15 mouse cellular contexts compared by ENCODE assay signal in the genomic region with DNA sequence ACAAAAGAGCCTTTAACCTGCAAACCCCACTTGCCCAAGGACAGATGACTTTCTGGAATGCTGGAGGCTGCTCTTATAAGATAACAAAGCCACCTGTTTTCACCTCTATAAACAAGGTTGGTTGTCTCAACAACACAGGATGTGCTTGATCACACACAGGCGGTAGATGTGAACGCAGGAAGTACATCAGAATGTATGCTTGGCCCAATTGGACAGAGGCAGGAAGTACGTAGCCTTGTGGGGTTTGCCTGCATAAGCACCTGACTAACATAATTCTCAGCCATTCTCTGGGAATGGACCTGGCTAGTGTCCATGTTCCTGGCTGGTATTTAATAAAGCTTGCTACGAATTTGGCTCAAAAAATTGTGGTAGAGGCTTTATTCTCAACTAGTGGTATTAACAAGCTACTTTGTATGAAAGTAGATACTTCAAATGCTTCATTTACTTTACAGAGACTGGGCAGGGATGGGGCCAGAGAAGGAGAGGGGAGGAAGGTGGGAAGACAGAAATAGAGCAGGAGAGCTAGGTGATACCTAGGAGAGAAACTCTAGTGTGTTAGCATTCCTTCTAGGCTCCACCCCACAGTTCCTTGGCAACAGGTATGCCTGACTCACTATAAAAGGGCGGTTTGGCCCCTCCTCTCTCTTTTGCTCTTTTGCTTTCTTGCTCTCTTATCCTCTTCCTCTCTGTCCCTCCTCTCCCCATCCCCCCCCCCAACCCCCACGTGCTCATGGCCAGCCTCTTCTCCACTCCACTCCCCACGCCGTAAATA. TPM values are rescaled to one million over a fixed set of nuclear protein-coding genes. Genes with fewer than 3 reads are reported as not detected.
A peak's percentile ranks its signal among the peaks of the same experiment; 100 is the strongest.
DNase-seq lines count a peak whose midpoint lies in the region; ATAC-seq and TF ChIP-seq lines count a peak whose summit lies in the region.
"Had no signal": no experiment of that assay in that cellular context is flagged by ENCODE, and none has a peak within 500 bp of the region (broad histone marks: within the 10 kb centered on the region; RNA-seq: fewer than 3 reads in every experiment).

No protein-coding gene starts in this region.

- 52% methylated on average over 8 of the region's 8 CpGs for WGBS in lung, embryonic 15.5 days
- WGBS in lung, postnatal 0 days = 41% methylated on average over 8 of the region's 8 CpGs
- WGBS in stomach, embryonic 16.5 days = 54% methylated on average over 8 of the region's 8 CpGs

- DNase-seq in lung, postnatal 14 days = no peak
- DNase-seq in T-cell, adult 2 months (ENCODE audit: low spot score) = peak; percentile 63
- DNase-seq in lung, postnatal 0 days (ENCODE audit: low spot score) = peak; percentile 87
- DNase-seq in frontal cortex, postnatal 10 days (ENCODE audit: low spot score in 2 of 2) = no peak
- DNase-seq in adrenal gland, postnatal 25 days = no peak
- DNase-seq in urinary bladder, postnatal 4 days (ENCODE audit: low spot score in 2 of 2) = no peak
- DNase-seq: cerebellum, adult 18-20 months; thymus, postnatal 25 days had no signal

- peak overlapping the region; percentile 64 for H3K27ac ChIP-seq in lung, embryonic 15.5 days
- peak overlapping the region; percentile 34; the same call in 1 of the 2 replicates for H3K27ac ChIP-seq in lung, postnatal 0 days (ENCODE audit: low read length)
- H3K27ac ChIP-seq in stomach, embryonic 16.5 days (ENCODE audit: low read length) = peak overlapping the region; percentile 32; the same call in 1 of the 2 replicates
- H3K27ac ChIP-seq: heart, embryonic 15.5 days; hindbrain, embryonic 13.5 days; liver, embryonic 14.5 days; neural tube, embryonic 15.5 days had no signal

- no peak for TF ChIP-seq CTCF in lung, postnatal 0 days (IDR thresholded peaks at IDR 0.05)

- H3K4me3 ChIP-seq in lung, embryonic 15.5 days = no peak overlapping the region
- H3K4me3 ChIP-seq in lung, postnatal 0 days (ENCODE audit: low read depth, low read length) = no peak overlapping the region
- H3K4me3 ChIP-seq in stomach, embryonic 16.5 days (replicated peaks; ENCODE audit: low read length) = no peak overlapping the region
- H3K4me3 ChIP-seq: heart, embryonic 15.5 days; hindbrain, embryonic 13.5 days; neural tube, embryonic 15.5 days had no signal

- no peaks in the 10 kb centered on the region for H3K27me3 ChIP-seq in lung, embryonic 15.5 days
- no peaks in the 10 kb centered on the region for H3K27me3 ChIP-seq in lung, postnatal 0 days (replicated peaks; ENCODE audit: insufficient read depth, low read length)
- no peaks in the 10 kb centered on the region for H3K27me3 ChIP-seq in stomach, embryonic 16.5 days (ENCODE audit: control insufficient read depth, insufficient read depth, low read length)
- H3K27me3 ChIP-seq: heart, embryonic 15.5 days; hindbrain, embryonic 13.5 days; neural tube, embryonic 15.5 days had no signal

- no peaks in the 10 kb centered on the region for H3K9me3 ChIP-seq in lung, embryonic 15.5 days
- no peaks in the 10 kb centered on the region for H3K9me3 ChIP-seq in lung, postnatal 0 days (ENCODE audit: low read length)
- no peaks in the 10 kb centered on the region for H3K9me3 ChIP-seq in stomach, embryonic 16.5 days (replicated peaks; ENCODE audit: control insufficient read depth, low read length)
- H3K9me3 ChIP-seq: heart, embryonic 15.5 days; hindbrain, embryonic 13.5 days; neural tube, embryonic 15.5 days had no signal

- ATAC-seq in lung, embryonic 15.5 days (ENCODE audit: borderline replicate concordance, extremely low read depth, low FRiP score, low TSS enrichment) = peak; percentile 81
- peak; percentile 93 for ATAC-seq in lung, postnatal 0 days
- ATAC-seq in stomach, embryonic 16.5 days (ENCODE audit: insufficient read depth, low FRiP score) = peak; percentile 58; the same call in 1 of the 2 replicates

- no peaks in the 10 kb centered on the region for H3K36me3 ChIP-seq in lung, embryonic 15.5 days
- H3K36me3 ChIP-seq in lung, postnatal 0 days (ENCODE audit: insufficient read depth, low read length) = no peaks in the 10 kb centered on the region
- H3K36me3 ChIP-seq in stomach, embryonic 16.5 days (ENCODE audit: control insufficient read depth, insufficient read depth, low read length) = no peaks in the 10 kb centered on the region
- H3K36me3 ChIP-seq: G1E; heart, embryonic 15.5 days; hindbrain, embryonic 13.5 days; neural tube, embryonic 15.5 days had no signal

- H3K4me1 ChIP-seq in lung, embryonic 15.5 days = peaks cover 6% of the 10 kb centered on the region; the same call in 1 of the 2 replicates
- H3K4me1 ChIP-seq in lung, postnatal 0 days (ENCODE audit: insufficient read depth, low read depth, low read length) = no peaks in the 10 kb centered on the region
- H3K4me1 ChIP-seq in stomach, embryonic 16.5 days (ENCODE audit: control insufficient read depth, insufficient read depth, low read length) = no peaks in the 10 kb centered on the region
- H3K4me1 ChIP-seq: hindbrain, embryonic 13.5 days; neural tube, embryonic 15.5 days had no signal

- no peak for TF ChIP-seq EP300 in lung, postnatal 0 days (IDR thresholded peaks at IDR 0.05)

- H3K4me2 ChIP-seq in lung, embryonic 15.5 days = peak overlapping the region; percentile 18; the same call in 1 of the 2 replicates
- no peak overlapping the region for H3K4me2 ChIP-seq in lung, postnatal 0 days (replicated peaks; ENCODE audit: low read depth, low read length)
- H3K4me2 ChIP-seq in stomach, embryonic 16.5 days (ENCODE audit: low read depth, low read length) = no peak overlapping the region
- H3K4me2 ChIP-seq: heart, embryonic 15.5 days; hindbrain, embryonic 13.5 days; neural tube, embryonic 15.5 days had no signal

- H3K9ac ChIP-seq in lung, embryonic 15.5 days = no peak overlapping the region
- H3K9ac ChIP-seq in lung, postnatal 0 days (replicated peaks; ENCODE audit: low read depth) = no peak overlapping the region
- no peak overlapping the region for H3K9ac ChIP-seq in stomach, embryonic 16.5 days (ENCODE audit: low read length)
- H3K9ac ChIP-seq: heart, embryonic 15.5 days; hindbrain, embryonic 13.5 days; liver, embryonic 14.5 days; neural tube, embryonic 15.5 days had no signal

RNA-seq across cellular contexts. Expression of a gene that starts 36.8 kb away (rescaled TPM):
- polyA plus RNA-seq in lung, embryonic 15.5 days (2015; fragmentation: Nextera tagmentation; extraction: Ambion mirVana) = 81.1 and 98.2 TPM in 2 replicates
- polyA plus RNA-seq in lung, postnatal 0 days (2015; fragmentation: Nextera tagmentation; extraction: Ambion mirVana) = 359 and 444 TPM in 2 replicates
- 129 and 135 TPM in 2 replicates for polyA plus RNA-seq in stomach, embryonic 16.5 days (2015; fragmentation: Nextera tagmentation; extraction: Ambion mirVana)
- 64.2 and 66.9 TPM in 2 replicates for total RNA-seq in adrenal gland, postnatal 25 days (2021)
- polyA plus RNA-seq: G1E had no signal

Comparison
In these comparisons a context has a peak if more than half of its experiments do, and no peak if none do; other contexts are left out.
1. DNase-seq: peak in T-cell, adult 2 months (single experiment) and lung, postnatal 0 days (single experiment); none in lung, postnatal 14 days (single experiment), frontal cortex, postnatal 10 days (0 of 2), adrenal gland, postnatal 25 days (single experiment) and urinary bladder, postnatal 4 days (0 of 2).
2. Peak in every context shown above with its lines, with median percentiles within 50 percentile points of each other: ATAC-seq and H3K27ac ChIP-seq.